Mouse (Mus musculus): Measurements from ENCODE around the gene Gucy2g.

GRCm38 (mm10) chr19:55207746-55208538 is 33.1 kb downstream of the Gucy2g start:
- TF ChIP-seq CTCF (IDR thresholded peaks at IDR 0.05; ENCODE audit: low read depth), result no peak
- no peak for TF ChIP-seq EP300 (IDR thresholded peaks at IDR 0.05; ENCODE audit: low read depth)
